Mouse (Mus musculus) ES-E14 (cell line): ENCODE data around the gene Hsd11b2.

Experiments used
- CHD2 ChIP-seq: IDR thresholded peaks from 2 replicates; pipeline ENCODE4 v1.6.1; 2014; ENCODE audit warnings: mild to moderate bottlenecking, low read depth, low read length, inconsistent platforms
- MAFK ChIP-seq: IDR thresholded peaks from 2 replicates; pipeline ENCODE4 v1.6.1; 2014; ENCODE audit warnings: mild to moderate bottlenecking, low read depth, low read length, inconsistent platforms; ENCODE audit not compliant: insufficient read depth
- ZC3H11A ChIP-seq: IDR thresholded peaks from 2 replicates; pipeline ENCODE4 v1.6.1; 2012; ENCODE audit warnings: low read depth, mild to moderate bottlenecking, inconsistent platforms, low read length, borderline replicate concordance
- ZNF384 ChIP-seq: IDR thresholded peaks from 2 replicates; pipeline ENCODE4 v1.6.1; 2012; ENCODE audit warnings: low read depth, low read length, inconsistent platforms

DNA sequence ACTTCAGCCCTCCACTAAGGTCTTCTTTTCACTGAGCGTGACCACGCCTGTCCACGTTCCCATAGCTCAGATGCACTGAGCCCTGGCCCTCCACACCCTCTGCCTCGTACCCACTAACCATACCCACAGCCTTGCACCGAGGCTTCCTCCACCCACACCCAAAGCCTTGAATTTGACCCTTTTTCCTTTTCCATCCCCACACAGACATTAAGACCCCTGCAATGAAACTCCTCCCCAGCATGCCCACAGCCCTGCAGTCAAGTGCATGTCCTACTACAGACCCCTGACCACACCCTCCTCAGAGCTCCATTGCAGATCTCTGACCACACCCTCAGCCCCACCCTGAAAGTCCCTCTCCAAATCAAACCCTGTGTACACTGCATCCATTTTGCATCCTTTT, 48.7 kb upstream of the Hsd11b2 start:
- TF ChIP-seq MAFK (no peak), ZNF384 (no peak), CHD2 (no peak), ZC3H11A (no peak)
